ENCODE assay signal across 22 mouse cellular contexts in genomic region chr6:67137482-67137881, GRCm38 (mm10).
DNase-seq lines count a peak whose midpoint lies in the region; ATAC-seq and TF ChIP-seq lines count a peak whose summit lies in the region.
"Had no signal": no experiment of that assay in that cellular context is flagged by ENCODE, and none has a peak within 500 bp of the region (broad histone marks: within the 10 kb centered on the region; RNA-seq: fewer than 3 reads in every experiment).

No protein-coding gene starts in this region.

- H3K27me3 ChIP-seq in hindbrain, embryonic 16.5 days (replicated peaks; ENCODE audit: control insufficient read depth, insufficient read depth, low read length), result no peaks in the 10 kb centered on the region
- no peaks in the 10 kb centered on the region for H3K27me3 ChIP-seq in hindbrain, embryonic 14.5 days (ENCODE audit: control insufficient read depth, insufficient read depth, low read length)
- no peaks in the 10 kb centered on the region for H3K27me3 ChIP-seq in small intestine, adult 2 months (ENCODE audit: control insufficient read depth, insufficient read depth, low read length)
- H3K27me3 ChIP-seq: CH12.LX; forebrain, embryonic 13.5 days; limb, embryonic 13.5 days; neural tube, embryonic 15.5 days; Patski had no signal

- H3K27ac ChIP-seq in hindbrain, embryonic 16.5 days (ENCODE audit: low read depth, low read length), result no peak overlapping the region
- H3K27ac ChIP-seq in hindbrain, embryonic 14.5 days, result no peak overlapping the region
- H3K27ac ChIP-seq in small intestine, adult 2 months (ENCODE audit: insufficient read depth, low read depth, low read length), result peak overlapping the region; percentile 96
- H3K27ac ChIP-seq: forebrain, embryonic 13.5 days; hindbrain, postnatal 0 days; layer of hippocampus, adult 2 months; limb, embryonic 13.5 days; liver, embryonic 12.5 days; neural tube, embryonic 15.5 days had no signal

- no peaks in the 10 kb centered on the region for H3K9me3 ChIP-seq in hindbrain, embryonic 16.5 days (ENCODE audit: control insufficient read depth, low read length)
- H3K9me3 ChIP-seq in hindbrain, embryonic 14.5 days (ENCODE audit: control insufficient read depth, low read length), result no peaks in the 10 kb centered on the region
- H3K9me3 ChIP-seq: forebrain, embryonic 13.5 days; G1E; limb, embryonic 13.5 days; liver, embryonic 12.5 days; neural tube, embryonic 15.5 days had no signal

- no peak for TF ChIP-seq POLR2A in small intestine, adult 2 months (IDR thresholded peaks at IDR 0.05; ENCODE audit: low read depth, low read length)

- H3K9ac ChIP-seq in hindbrain, embryonic 16.5 days (ENCODE audit: low read depth, low read length), result no peak overlapping the region
- no peak overlapping the region for H3K9ac ChIP-seq in hindbrain, embryonic 14.5 days
- H3K9ac ChIP-seq: forebrain, embryonic 13.5 days; limb, embryonic 13.5 days; liver, embryonic 12.5 days; neural tube, embryonic 15.5 days had no signal

- WGBS in hindbrain, embryonic 16.5 days, result 70% methylated on average over 4 of the region's 4 CpGs
- WGBS in hindbrain, embryonic 14.5 days, result 62% methylated on average over 4 of the region's 4 CpGs
- WGBS in small intestine, adult 2 months, result 27% methylated on average over 4 of the region's 4 CpGs

- peak; percentile 37; the same call in 1 of the 2 replicates for ATAC-seq in hindbrain, embryonic 16.5 days
- ATAC-seq in hindbrain, embryonic 14.5 days (ENCODE audit: low FRiP score), result no peak
- ATAC-seq: forebrain, embryonic 13.5 days; liver, embryonic 12.5 days; Patski had no signal

- H3K4me1 ChIP-seq in hindbrain, embryonic 16.5 days (ENCODE audit: control insufficient read depth, insufficient read depth, low read depth, low read length), result no peaks in the 10 kb centered on the region
- H3K4me1 ChIP-seq in hindbrain, embryonic 14.5 days (replicated peaks; ENCODE audit: control insufficient read depth, insufficient read depth, low read length), result no peaks in the 10 kb centered on the region
- peaks cover 46% of the 10 kb centered on the region for H3K4me1 ChIP-seq in small intestine, adult 2 months (ENCODE audit: control insufficient read depth, insufficient read depth, insufficient read length, low read length)
- H3K4me1 ChIP-seq: forebrain, embryonic 13.5 days; neural tube, embryonic 15.5 days had no signal

- no peaks in the 10 kb centered on the region for H3K36me3 ChIP-seq in hindbrain, embryonic 16.5 days (ENCODE audit: control insufficient read depth, insufficient read depth, low read length)
- H3K36me3 ChIP-seq in hindbrain, embryonic 14.5 days (replicated peaks; ENCODE audit: control insufficient read depth, insufficient read depth), result no peaks in the 10 kb centered on the region
- H3K36me3 ChIP-seq in small intestine, adult 2 months (ENCODE audit: control insufficient read depth, insufficient read depth, low read length), result no peaks in the 10 kb centered on the region
- H3K36me3 ChIP-seq: G1E; limb, embryonic 13.5 days; liver, embryonic 12.5 days; neural tube, embryonic 15.5 days had no signal

- no peak overlapping the region for H3K4me2 ChIP-seq in hindbrain, embryonic 16.5 days (ENCODE audit: low read length)
- H3K4me2 ChIP-seq in hindbrain, embryonic 14.5 days (replicated peaks), result no peak overlapping the region
- H3K4me2 ChIP-seq: forebrain, embryonic 13.5 days; limb, embryonic 13.5 days; liver, embryonic 12.5 days; midbrain, embryonic 11.5 days; neural tube, embryonic 15.5 days had no signal

- H3K4me3 ChIP-seq in hindbrain, embryonic 16.5 days (ENCODE audit: low read length), result no peak overlapping the region
- H3K4me3 ChIP-seq in hindbrain, embryonic 14.5 days (replicated peaks; ENCODE audit: low read length), result no peak overlapping the region
- H3K4me3 ChIP-seq in small intestine, adult 2 months (ENCODE audit: low read depth, low read length), result no peak overlapping the region
- H3K4me3 ChIP-seq: forebrain, embryonic 13.5 days; layer of hippocampus, adult 2 months; limb, embryonic 13.5 days; liver, embryonic 12.5 days; neural tube, embryonic 15.5 days had no signal

- DNase-seq in hindbrain, embryonic 14.5 days (ENCODE audit: low spot score), result no peak
- peak; percentile 45 for DNase-seq in cerebellum, adult 8-10 months
- peak; percentile 37 to 42 for DNase-seq in cerebellum, postnatal 36 days
- DNase-seq in gastrocnemius, postnatal 25 days, result no peak
- DNase-seq in embryo, embryonic 10 days (ENCODE audit: low spot score), result no peak
- no peak for DNase-seq in ovary, postnatal 36 days (ENCODE audit: low spot score)
- DNase-seq: B cell, adult 2 months; embryo, embryonic 11 days; lung, adult 2 months; lung, postnatal 14 days had no signal

- TF ChIP-seq CTCF in small intestine, adult 2 months (IDR thresholded peaks at IDR 0.05; ENCODE audit: extremely low read depth, insufficient read length, insufficient replicate concordance, low read depth, low read length), result no peak

Comparison
In these comparisons a context has a peak if more than half of its experiments do, and no peak if none do; other contexts are left out.
1. DNase-seq: peak in cerebellum, adult 8-10 months (single experiment) and cerebellum, postnatal 36 days (2 of 2); none in hindbrain, embryonic 14.5 days (single experiment), gastrocnemius, postnatal 25 days (single experiment), embryo, embryonic 10 days (single experiment) and ovary, postnatal 36 days (single experiment).